In the genomic region with DNA sequence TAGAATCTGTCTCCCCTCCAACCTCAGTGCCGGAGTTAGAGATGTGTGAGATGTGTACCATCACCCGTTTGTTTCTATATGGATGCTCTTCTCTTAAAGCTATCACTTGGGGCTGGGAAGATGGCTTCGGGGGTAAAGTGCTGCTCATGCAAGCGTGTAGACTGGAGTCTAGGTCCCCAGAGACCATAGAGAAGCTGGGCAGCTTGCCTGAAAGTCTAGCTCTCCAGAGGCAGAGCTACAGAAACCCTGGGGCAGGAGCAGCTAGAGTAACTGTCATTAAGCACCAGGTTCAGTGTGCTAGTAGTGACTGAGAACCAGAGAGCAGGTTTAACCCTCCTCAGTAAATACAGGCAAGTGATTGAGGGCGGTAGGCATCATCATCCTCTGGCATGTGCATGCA, we compare ENCODE assay signal across 17 mouse cellular contexts. TPM values are rescaled to one million over a fixed set of nuclear protein-coding genes. Genes with fewer than 3 reads are reported as not detected.
A peak's percentile ranks its signal among the peaks of the same experiment; 100 is the strongest.
DNase-seq lines count a peak whose midpoint lies in the region; ATAC-seq and TF ChIP-seq lines count a peak whose summit lies in the region.
"Had no signal": no experiment of that assay in that cellular context is flagged by ENCODE, and none has a peak within 500 bp of the region (broad histone marks: within the 10 kb centered on the region; RNA-seq: fewer than 3 reads in every experiment).

No protein-coding gene starts in this region.

- WGBS in kidney, embryonic 14.5 days: 85% methylated on average over 5 of the region's 5 CpGs
- WGBS in forebrain, embryonic 11.5 days: 95% methylated on average over 5 of the region's 5 CpGs

- peaks cover 5% of the 10 kb centered on the region; the same call in 1 of the 2 replicates for H3K36me3 ChIP-seq in kidney, embryonic 14.5 days (ENCODE audit: control insufficient read depth, insufficient read depth, low read length)
- no peaks in the 10 kb centered on the region for H3K36me3 ChIP-seq in forebrain, embryonic 11.5 days (ENCODE audit: control insufficient read depth, insufficient read depth, low read length)
- H3K36me3 ChIP-seq: midbrain, embryonic 15.5 days had no signal

- H3K27me3 ChIP-seq in kidney, embryonic 14.5 days (ENCODE audit: control insufficient read depth, insufficient read depth, low read length): no peaks in the 10 kb centered on the region
- H3K27me3 ChIP-seq in forebrain, embryonic 11.5 days (ENCODE audit: control insufficient read depth, insufficient read depth, low read length): no peaks in the 10 kb centered on the region
- H3K27me3 ChIP-seq: embryonic facial prominence, embryonic 13.5 days; midbrain, embryonic 15.5 days had no signal

- no peak overlapping the region for H3K9ac ChIP-seq in kidney, embryonic 14.5 days (ENCODE audit: low read depth, low read length)
- no peak overlapping the region for H3K9ac ChIP-seq in forebrain, embryonic 11.5 days (ENCODE audit: low read length)
- H3K9ac ChIP-seq: embryonic facial prominence, embryonic 13.5 days; lung, embryonic 14.5 days; midbrain, embryonic 15.5 days had no signal

- intact Hi-C loops in gastrocnemius, adult 2 months (cut with DNase I): no loop called here

- ATAC-seq in kidney, embryonic 14.5 days (ENCODE audit: low FRiP score, low TSS enrichment): no peak
- no peak for ATAC-seq in forebrain, embryonic 11.5 days (replicated peaks; ENCODE audit: low FRiP score)
- ATAC-seq: hindbrain, postnatal 0 days; midbrain, embryonic 15.5 days had no signal

- no peak overlapping the region for H3K4me2 ChIP-seq in kidney, embryonic 14.5 days (replicated peaks; ENCODE audit: low read depth, low read length)
- H3K4me2 ChIP-seq in forebrain, embryonic 11.5 days (ENCODE audit: low read depth, low read length, severe bottlenecking): no peak overlapping the region
- H3K4me2 ChIP-seq: embryonic facial prominence, embryonic 13.5 days; liver, embryonic 11.5 days; lung, embryonic 14.5 days; midbrain, embryonic 15.5 days had no signal

- no peak overlapping the region for H3K27ac ChIP-seq in gastrocnemius, adult 2 months
- no peak overlapping the region for H3K27ac ChIP-seq in kidney, embryonic 14.5 days (ENCODE audit: low read depth, low read length)
- H3K27ac ChIP-seq in forebrain, embryonic 11.5 days (ENCODE audit: low read depth, low read length): no peak overlapping the region
- H3K27ac ChIP-seq: embryonic facial prominence, embryonic 13.5 days; forebrain, embryonic 10.5 days; hindbrain, postnatal 0 days; midbrain, embryonic 15.5 days had no signal

- no peak overlapping the region for H3K4me3 ChIP-seq in gastrocnemius, adult 2 months
- H3K4me3 ChIP-seq in kidney, embryonic 14.5 days (ENCODE audit: low read length): no peak overlapping the region
- no peak overlapping the region for H3K4me3 ChIP-seq in forebrain, embryonic 11.5 days (ENCODE audit: low read depth, low read length)
- H3K4me3 ChIP-seq: embryonic facial prominence, embryonic 13.5 days; forebrain, embryonic 10.5 days; midbrain, embryonic 15.5 days had no signal

- H3K4me1 ChIP-seq in kidney, embryonic 14.5 days (ENCODE audit: control insufficient read depth, insufficient read depth, low read length): no peaks in the 10 kb centered on the region
- 0 out of 2 replicates have a peak, but pooled peaks cover 2% of the 10 kb centered on the region for H3K4me1 ChIP-seq in forebrain, embryonic 11.5 days (replicated peaks; ENCODE audit: control insufficient read depth, insufficient read depth, low read length)

- peak; percentile 42 for DNase-seq in gastrocnemius, adult 2 months
- no peak for DNase-seq in gastrocnemius, postnatal 4 days (ENCODE audit: low spot score in 2 of 2)
- peak; percentile 25 for DNase-seq in kidney, adult 18-20 months
- DNase-seq in heart, postnatal 4 days: peak; percentile 35
- DNase-seq in urinary bladder, postnatal 10 days (ENCODE audit: low spot score): no peak
- no peak for DNase-seq in forebrain, embryonic 11.5 days (ENCODE audit: low spot score)
- DNase-seq: cerebellum, adult 18-20 months; left cerebral cortex, postnatal 4 days; lung, embryonic 14.5 days; thymus, postnatal 36 days had no signal

- no peak for TF ChIP-seq CTCF in gastrocnemius, adult 2 months (IDR thresholded peaks at IDR 0.05)

- H3K9me3 ChIP-seq in kidney, embryonic 14.5 days (ENCODE audit: control insufficient read depth, low read length): no peaks in the 10 kb centered on the region
- H3K9me3 ChIP-seq in forebrain, embryonic 11.5 days (ENCODE audit: control insufficient read depth, low read length): no peaks in the 10 kb centered on the region
- H3K9me3 ChIP-seq: embryonic facial prominence, embryonic 13.5 days; forebrain, embryonic 10.5 days; G1E; midbrain, embryonic 15.5 days had no signal

RNA-seq across cellular contexts. Expression of gene Zfand3, which starts 51.7 kb away (rescaled TPM):
- 100 to 1,000 TPM; 193 to 204 TPM for total RNA-seq in gastrocnemius, adult 2 months (2021)
- 100 to 1,000 TPM; 122 to 139 TPM for total RNA-seq in gastrocnemius, postnatal 4 days (2021)
- polyA plus RNA-seq in kidney, embryonic 14.5 days (2014; fragmentation: Nextera tagmentation; extraction: Ambion mirVana): 49.1 and 51.6 TPM in 2 replicates
- 100 to 1,000 TPM; 145 to 149 TPM for total RNA-seq in heart, postnatal 4 days (2021)
- 55.8 and 68.6 TPM in 2 replicates for polyA plus RNA-seq in forebrain, embryonic 11.5 days (2014; fragmentation: Nextera tagmentation; extraction: Ambion mirVana)

Comparison
In these comparisons a context has a peak if more than half of its experiments do, and no peak if none do; other contexts are left out.
1. DNase-seq: peak in gastrocnemius, adult 2 months (single experiment), kidney, adult 18-20 months (single experiment) and heart, postnatal 4 days (single experiment); none in gastrocnemius, postnatal 4 days (0 of 2), urinary bladder, postnatal 10 days (single experiment) and forebrain, embryonic 11.5 days (single experiment).